Mouse (Mus musculus) E14TG2a.4 (cell line): ENCODE data around the gene Morn1.

Experiments
- CTCF ChIP-seq: conservative IDR thresholded peaks from 2 replicates; pipeline ENCODE4 v1.5.1; 2014; ENCODE audit warnings: low read length
- NANOG ChIP-seq: IDR thresholded peaks from 2 replicates; pipeline ENCODE4 v1.6.1; 2014; ENCODE audit warnings: borderline replicate concordance, low read length, mixed read lengths
- POU5F1 ChIP-seq: IDR thresholded peaks from 2 replicates; pipeline ENCODE4 v1.6.1; 2014; ENCODE audit warnings: low read length, borderline replicate concordance

DNA sequence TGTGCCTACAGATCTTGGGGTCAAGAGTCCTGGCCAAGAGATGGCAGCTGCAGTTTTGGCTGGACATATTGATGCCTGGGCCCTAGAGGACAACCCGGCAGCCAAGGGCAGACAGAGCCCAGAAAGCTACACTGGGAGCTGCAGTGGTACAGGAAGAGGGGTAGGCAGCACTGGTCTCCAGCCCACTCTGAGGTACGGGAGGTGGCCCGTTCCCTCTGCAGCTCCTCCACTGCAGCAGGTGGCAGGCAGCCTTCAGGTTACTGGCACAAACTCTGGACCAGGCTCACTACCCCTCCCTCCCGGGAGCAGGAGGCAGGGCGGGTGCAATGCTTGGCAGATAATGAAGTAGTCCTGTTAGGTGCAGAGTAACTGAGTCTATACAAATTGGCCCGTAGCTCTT, 45.7 kb upstream of the Morn1 start:
- TF ChIP-seq CTCF (no peak), POU5F1 (no peak), NANOG (no peak)
